Mouse (Mus musculus) olfactory bulb, adult 2 months (tissue): ENCODE data around the gene Dact2.

Experiments
- CTCF ChIP-seq: fragments of 200-500 bp; IDR thresholded peaks from 2 replicates; pipeline ENCODE4 v1.5.1; 2012; ENCODE audit warnings: low read depth, mild to moderate bottlenecking, low read length, moderate library complexity; ENCODE audit not compliant: insufficient read depth
- POLR2A ChIP-seq: fragments of 200-500 bp; IDR thresholded peaks from 2 replicates; pipeline ENCODE4 v1.6.1; 2012; ENCODE audit warnings: mild to moderate bottlenecking, low read depth, low read length, moderate library complexity; ENCODE audit not compliant: insufficient read depth

DNA sequence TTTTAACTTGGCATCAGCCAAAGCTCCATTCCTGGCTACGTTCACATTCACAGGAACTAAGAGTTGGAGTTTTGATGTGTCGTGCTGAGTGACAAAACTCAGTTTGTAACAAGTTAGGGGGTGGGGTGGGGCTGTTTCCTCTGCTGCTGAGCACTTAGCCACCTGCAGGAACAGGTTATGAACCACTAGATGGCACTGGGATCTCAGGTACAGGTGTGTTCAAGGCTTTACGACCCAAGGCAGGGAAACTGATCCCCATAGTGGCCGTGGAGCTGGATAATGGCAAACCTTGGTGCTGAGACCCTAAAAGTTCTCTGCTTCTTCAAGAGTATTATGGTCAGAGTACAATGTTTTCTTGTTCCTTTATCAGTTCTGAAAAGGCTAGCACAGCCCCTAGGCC is 29.6 kb upstream of the Dact2 start:
- TF ChIP-seq POLR2A (no peak), CTCF (no peak)
